Mouse (Mus musculus) stomach, adult 2 months (tissue): Measurements from ENCODE around the gene Hsd17b14. TPM values are rescaled to one million over a fixed set of nuclear protein-coding genes. Genes with fewer than 3 reads are reported as not detected.

Experiments
- polyA plus RNA-seq: library from polyadenylated mRNA; depleted of rRNA; stranded (reverse); fragments of >200 nt; gene quantifications from 2 replicates; pipeline ENCODE4 v1.2.3, GENCODE M21; 2012; rRNA removed

The Hsd17b14 gene
- 7.6 and 14.6 TPM in 2 replicates for polyA plus RNA-seq

GRCm38 (mm10) chr7:45554744-45555143 lies at the start of gene Hsd17b14:
Gene Hsd17b14 (plus strand): TSS chr7:45554893.

GRCm38 (mm10) chr7:45509912-45510787 lies 44.5 kb upstream of the Hsd17b14 start, which contains the start of gene Nucb1:
Gene Nucb1 (minus strand): TSS chr7:45510406.

GRCm38 (mm10) chr7:45525809-45526473 lies 28.8 kb upstream of the Hsd17b14 start, which contains the start of the genes Ppp1r15a and Plekha4:
Gene Ppp1r15a (minus strand): TSS chr7:45526268.
Gene Plekha4 (plus strand): TSS chr7:45526330.

GRCm38 (mm10) chr7:45570103-45570741 lies 15.5 kb downstream of the Hsd17b14 start, which contains the start of gene Bcat2:
Gene Bcat2 (plus strand): TSS chr7:45570153.

GRCm38 (mm10) chr7:45617042-45617695 lies 62.5 kb downstream of the Hsd17b14 start, which contains the start of gene Fut1:
Gene Fut1 (plus strand): TSS chr7:45617289.

Other genes with a start within 250 kb of the Hsd17b14 start
- 50.9 and 54.1 TPM in 2 replicates for gene Trpm4, start 221.1 kb upstream of the Hsd17b14 start, polyA plus RNA-seq
- 0.43 and 1.2 TPM in 2 replicates for gene Hrc, start 219.6 kb upstream of the Hsd17b14 start, polyA plus RNA-seq
- gene Ppfia3, start 187.9 kb upstream of the Hsd17b14 start, polyA plus RNA-seq, result 14.7 and 20.9 TPM in 2 replicates
- gene Lin7b, start 184.3 kb upstream of the Hsd17b14 start, polyA plus RNA-seq, result 3.8 and 4.1 TPM in 2 replicates
- 79.4 and 100 TPM in 2 replicates for gene Snrnp70, start 159.2 kb upstream of the Hsd17b14 start, polyA plus RNA-seq
- gene Kcna7, start 149.2 kb upstream of the Hsd17b14 start, polyA plus RNA-seq, result 1.2 and 1.9 TPM in 2 replicates
- 0.84 and 0.85 TPM in 2 replicates for gene Ntf5, start 141.2 kb upstream of the Hsd17b14 start, polyA plus RNA-seq
- gene Lhb, start 134.1 kb upstream of the Hsd17b14 start, polyA plus RNA-seq, result 0.16 and 0.27 TPM in 2 replicates
- gene Gys1, start 120.0 kb upstream of the Hsd17b14 start, polyA plus RNA-seq, result 22.4 and 23.8 TPM in 2 replicates
- 27.7 and 27.9 TPM in 2 replicates for gene Ruvbl2, start 116.8 kb upstream of the Hsd17b14 start, polyA plus RNA-seq
- 4,280 and 5,118 TPM in 2 replicates for gene Ftl1, start 95.0 kb upstream of the Hsd17b14 start, polyA plus RNA-seq
- gene Bax, start 88.0 kb upstream of the Hsd17b14 start, polyA plus RNA-seq, result 72.5 and 92.5 TPM in 2 replicates
- 0.09 TPM in 1 of 2 replicates, not detected in the other for gene Tulp2, start 73.0 kb upstream of the Hsd17b14 start, polyA plus RNA-seq
- not detected in 2 replicates for gene Gm45808, start 68.1 kb upstream of the Hsd17b14 start, polyA plus RNA-seq
- 0.18 and 0.20 TPM in 2 replicates for gene Dhdh, start 66.1 kb upstream of the Hsd17b14 start, polyA plus RNA-seq
- 280 and 281 TPM in 2 replicates for gene Nucb1, start 44.5 kb upstream of the Hsd17b14 start, polyA plus RNA-seq
- gene Ppp1r15a, start 28.6 kb upstream of the Hsd17b14 start, polyA plus RNA-seq, result 19.7 and 42.6 TPM in 2 replicates
- 5.0 and 10.4 TPM in 2 replicates for gene Plekha4, start 28.6 kb upstream of the Hsd17b14 start, polyA plus RNA-seq
- gene Bcat2, start 15.3 kb downstream of the Hsd17b14 start, polyA plus RNA-seq, result 101 and 114 TPM in 2 replicates
- 0.09 TPM in 1 of 2 replicates, not detected in the other for gene Fgf21, start 60.6 kb downstream of the Hsd17b14 start, polyA plus RNA-seq
- 0.60 and 1.6 TPM in 2 replicates for gene Fut1, start 62.4 kb downstream of the Hsd17b14 start, polyA plus RNA-seq
- gene Izumo1, start 66.9 kb downstream of the Hsd17b14 start, polyA plus RNA-seq, result 0.11 and 0.29 TPM in 2 replicates
- 8.6 and 10.0 TPM in 2 replicates for gene Rasip1, start 72.6 kb downstream of the Hsd17b14 start, polyA plus RNA-seq
- gene Mamstr, start 85.1 kb downstream of the Hsd17b14 start, polyA plus RNA-seq, result 2.1 and 3.5 TPM in 2 replicates
- 40.4 and 57.4 TPM in 2 replicates for gene Fut2, start 111.5 kb downstream of the Hsd17b14 start, polyA plus RNA-seq
- 0.94 and 3.5 TPM in 2 replicates for gene Ntn5, start 129.1 kb downstream of the Hsd17b14 start, polyA plus RNA-seq
- gene Sec1, start 139.5 kb downstream of the Hsd17b14 start, polyA plus RNA-seq, result 0.08 and 0.23 TPM in 2 replicates
- gene Car11, start 144.9 kb downstream of the Hsd17b14 start, polyA plus RNA-seq, result 7.3 and 11.6 TPM in 2 replicates
- 8.9 and 12.6 TPM in 2 replicates for gene Dbp, start 150.2 kb downstream of the Hsd17b14 start, polyA plus RNA-seq
- gene Rpl18, start 160.6 kb downstream of the Hsd17b14 start, polyA plus RNA-seq, result 950 and 1,663 TPM in 2 replicates
- 62.1 and 73.9 TPM in 2 replicates for gene Sphk2, start 163.1 kb downstream of the Hsd17b14 start, polyA plus RNA-seq
- gene Fam83e, start 166.3 kb downstream of the Hsd17b14 start, polyA plus RNA-seq, result 134 and 147 TPM in 2 replicates
- gene Spaca4, start 170.9 kb downstream of the Hsd17b14 start, polyA plus RNA-seq, result not detected in 2 replicates
- 1.4 and 2.2 TPM in 2 replicates for gene Lmtk3, start 228.8 kb downstream of the Hsd17b14 start, polyA plus RNA-seq
- gene Sult2b1, start 229.8 kb downstream of the Hsd17b14 start, polyA plus RNA-seq, result 28.3 and 35.1 TPM in 2 replicates